Mouse (Mus musculus) cerebellum, adult 11 months (tissue): ENCODE data around the gene Calr3.

ENCODE experiments used
- DNase-seq: peaks from one replicate; pipeline ENCODE4 v3.0.0; 2022

The Calr3 gene

DNA sequence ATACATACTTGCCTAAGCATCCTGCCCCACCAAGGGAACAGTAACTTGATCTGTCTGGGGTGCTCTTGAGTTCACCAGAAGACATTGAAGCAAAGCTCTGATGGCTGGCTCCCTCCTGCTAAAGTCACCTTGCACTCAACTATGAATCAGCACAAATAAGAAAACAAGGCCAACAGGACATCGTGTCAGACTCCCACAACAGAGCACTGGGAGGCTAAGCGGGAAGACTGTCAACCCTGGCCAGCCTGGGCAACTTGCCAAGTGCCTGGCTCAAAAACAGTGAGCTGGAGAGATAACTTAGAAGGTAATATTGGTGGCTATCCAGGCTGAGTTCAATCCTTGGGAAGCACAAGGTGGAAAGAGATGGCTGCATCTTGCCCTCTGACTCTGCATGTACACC is 8.7 kb downstream of the Calr3 start:
- DNase-seq = no peak

DNA sequence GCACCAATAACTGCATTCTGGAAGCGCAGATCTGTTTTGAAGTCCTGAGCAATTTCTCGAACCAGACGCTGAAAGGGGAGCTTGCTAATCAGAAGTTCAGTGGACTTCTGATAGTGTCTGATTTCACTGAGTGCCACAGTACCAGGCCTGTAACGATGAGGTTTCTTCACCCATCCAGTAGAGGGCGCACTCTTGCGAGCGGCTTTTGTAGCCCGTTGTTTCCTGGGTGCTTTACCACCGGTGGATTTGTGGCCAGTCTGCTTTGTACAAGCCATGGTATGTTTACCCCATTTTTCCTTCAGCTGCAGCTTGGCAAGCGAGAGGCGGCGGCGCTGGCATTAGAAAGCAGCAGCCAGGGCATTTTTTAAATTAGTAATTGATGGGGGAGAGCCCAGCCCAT is 14.0 kb downstream of the Calr3 start:
- no peak for DNase-seq

DNA sequence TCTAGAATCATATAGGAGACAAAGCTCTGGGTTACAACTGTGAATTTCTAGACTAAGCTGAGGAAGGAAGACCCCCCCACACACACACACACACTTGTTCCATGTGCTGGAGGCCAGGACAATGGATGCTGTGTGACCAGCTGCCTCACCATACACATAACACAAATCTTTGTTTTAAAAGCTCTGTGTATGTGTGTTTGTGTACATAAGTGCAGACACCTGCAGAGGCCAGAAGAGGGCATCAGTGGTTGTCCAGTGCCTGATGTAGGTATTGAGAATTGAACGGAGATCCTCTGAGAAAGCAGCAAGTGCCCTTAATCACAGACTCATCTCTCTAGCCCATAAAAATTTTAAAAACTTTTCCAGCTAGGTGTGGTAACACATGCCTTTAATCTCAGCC is 20.7 kb downstream of the Calr3 start:
- no peak for DNase-seq

DNA sequence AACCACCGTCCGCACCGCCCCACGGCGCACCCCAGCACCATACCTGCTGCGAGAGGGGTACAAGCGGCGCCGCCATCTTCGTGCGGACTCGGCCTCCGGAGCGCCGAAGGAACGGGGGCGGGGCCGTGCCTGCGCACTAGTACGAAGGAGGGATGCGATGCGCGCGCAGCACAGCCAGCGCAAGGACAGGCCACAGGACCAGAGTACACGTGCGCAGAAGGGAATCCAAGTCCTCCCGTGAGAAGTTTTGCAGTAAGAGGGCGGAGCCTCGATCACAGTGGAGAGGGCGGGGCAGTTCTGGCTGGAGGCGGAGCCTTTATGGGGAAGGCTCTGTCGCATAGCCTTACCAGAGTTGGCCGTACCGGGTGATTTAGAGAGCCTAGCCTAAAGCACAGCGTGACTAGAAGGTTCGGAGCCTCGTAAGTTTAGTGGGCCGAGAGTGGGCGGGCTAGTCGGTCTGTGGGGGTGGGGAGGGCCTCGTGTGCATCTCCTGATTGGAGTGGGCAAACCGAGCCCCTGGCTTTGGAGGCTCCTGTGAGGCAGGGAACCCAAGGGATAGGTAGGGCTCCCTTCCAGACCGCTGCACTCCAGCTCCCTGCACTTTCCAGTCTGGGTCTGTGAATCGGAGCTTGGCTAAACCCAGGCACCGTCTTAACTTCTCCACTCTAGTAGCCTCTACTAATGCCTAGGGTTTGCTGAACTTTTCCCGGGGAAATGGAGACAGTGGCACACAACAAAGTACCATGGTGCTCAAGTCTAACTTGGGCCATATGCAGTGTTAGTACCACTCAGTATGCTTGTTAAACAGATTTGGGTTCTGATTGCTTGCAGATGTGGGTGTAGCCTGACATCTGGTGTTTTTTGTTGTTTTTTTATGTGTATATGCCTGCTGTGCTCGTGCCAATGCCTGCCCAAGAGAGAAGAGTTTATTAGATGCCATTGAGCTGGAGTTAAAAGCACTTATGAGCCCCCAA is 22.0 kb downstream of the Calr3 start, which contains the start of gene Eps15l1:
Eps15l1 (minus strand) TSS at position 99 of the 974 bp plus-strand sequence.
- peak; percentile 97 for DNase-seq

DNA sequence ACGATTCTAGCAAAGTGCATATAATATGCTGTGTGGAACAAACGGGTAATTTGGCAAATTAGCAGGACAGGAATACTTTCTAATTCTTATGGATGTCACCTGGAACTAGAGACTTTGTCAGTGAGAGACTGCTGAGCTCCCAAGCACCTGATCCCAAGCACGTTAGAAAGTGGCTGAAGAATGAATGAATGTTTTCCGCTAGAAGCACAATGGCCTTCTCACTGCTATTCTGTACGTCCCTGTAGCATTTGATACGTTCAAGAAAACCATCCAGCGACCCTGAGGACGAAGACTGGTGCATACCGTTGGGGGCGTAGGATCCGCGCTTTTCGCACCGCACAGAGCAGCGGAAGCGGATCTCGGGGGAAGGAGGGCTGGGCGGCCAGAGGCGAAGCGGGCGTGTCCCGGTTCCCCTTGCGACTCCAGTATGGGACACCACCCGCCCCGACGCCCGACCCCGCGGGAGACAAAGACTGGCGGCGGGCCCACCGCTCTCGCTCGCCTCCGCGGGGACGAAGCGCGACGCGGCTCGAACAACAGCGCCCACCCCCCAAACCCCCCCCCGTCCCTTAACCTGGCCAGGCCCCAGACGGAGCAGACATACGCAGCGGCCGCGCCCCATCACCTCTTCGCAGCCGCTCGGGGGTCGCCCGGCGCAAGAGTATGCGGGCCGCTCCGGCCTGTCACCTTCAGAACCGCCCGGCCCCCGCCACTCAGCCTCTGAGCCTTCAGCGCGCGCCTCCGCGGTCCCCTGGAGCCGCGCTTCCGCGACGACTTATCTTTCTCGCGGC is 22.9 kb downstream of the Calr3 start:
- peak; percentile 42 for DNase-seq

DNA sequence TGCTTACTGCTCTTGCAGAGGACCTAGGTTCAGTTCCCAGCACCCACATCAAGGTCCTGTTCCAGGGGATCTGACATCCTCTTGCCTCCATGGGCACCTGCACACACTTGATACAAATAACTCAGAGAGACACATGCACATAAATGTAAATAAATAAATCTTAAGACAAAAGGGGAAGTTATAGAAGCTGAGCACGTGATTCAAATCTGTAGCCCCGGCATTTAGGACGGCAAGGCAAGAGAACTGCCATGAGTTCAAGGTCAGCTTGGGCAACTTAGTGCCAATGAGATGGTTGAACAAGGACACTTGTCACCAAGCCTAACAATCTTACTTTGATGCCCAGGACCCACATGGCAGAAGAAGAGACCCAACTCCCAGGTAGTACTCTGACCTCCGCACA is 25.6 kb downstream of the Calr3 start:
- DNase-seq = no peak

DNA sequence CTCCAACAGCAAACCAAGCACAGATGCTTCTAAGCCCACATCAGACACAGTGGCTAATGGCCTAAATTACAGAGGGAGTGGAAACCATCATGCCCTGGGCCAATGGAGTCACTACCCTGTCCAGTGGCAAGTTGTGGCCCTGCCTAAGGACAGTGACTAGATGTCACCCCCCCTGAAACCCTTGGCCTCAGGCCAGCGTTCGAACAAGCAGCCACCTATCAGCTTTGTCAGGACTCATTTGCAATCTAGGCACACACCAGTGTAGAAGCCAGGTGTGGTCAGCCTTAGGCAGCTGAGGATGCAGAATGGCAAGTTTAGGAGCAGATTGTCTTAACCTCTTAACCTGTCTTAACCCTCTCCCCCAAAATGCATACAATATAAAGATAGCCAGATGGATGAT is 28.4 kb downstream of the Calr3 start:
- no peak for DNase-seq

DNA sequence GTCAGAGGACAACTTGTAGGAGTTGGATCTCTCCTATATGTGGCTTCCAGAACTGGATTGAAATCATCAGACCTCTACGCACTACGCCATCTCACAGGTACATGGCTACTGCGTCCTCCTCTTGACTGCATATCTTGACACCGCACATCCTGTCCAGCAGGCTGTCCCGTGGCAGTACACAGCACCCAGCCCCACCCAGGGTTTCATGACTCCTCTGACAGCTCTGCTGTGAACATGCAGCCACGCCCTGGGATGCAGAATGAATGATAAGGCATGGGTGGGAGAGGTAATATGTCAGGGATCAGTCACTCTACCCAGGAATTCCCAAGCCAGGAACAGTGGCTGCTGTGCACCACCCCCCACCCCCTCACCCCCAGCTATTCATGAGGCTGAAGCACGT is 29.8 kb downstream of the Calr3 start:
- DNase-seq = no peak

DNA sequence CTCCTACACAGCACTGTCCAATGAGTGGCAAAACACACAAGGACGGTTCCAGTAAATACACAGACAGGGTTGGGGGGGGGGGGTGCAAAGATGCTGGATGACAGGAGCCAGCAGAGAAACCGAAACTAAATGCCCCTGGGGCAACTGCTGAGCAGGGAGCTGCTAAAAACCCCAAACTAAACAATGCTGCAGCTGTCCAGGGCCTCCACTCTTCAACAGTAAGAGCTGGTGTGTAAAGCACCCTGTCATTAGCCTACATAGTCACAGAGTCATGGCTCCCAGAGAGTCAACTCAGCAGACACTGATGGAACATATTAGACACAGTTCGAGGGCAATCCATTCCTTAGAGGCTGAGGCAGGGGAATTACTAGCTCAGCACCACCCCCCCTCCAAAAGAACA is 34.2 kb downstream of the Calr3 start:
- DNase-seq = no peak

DNA sequence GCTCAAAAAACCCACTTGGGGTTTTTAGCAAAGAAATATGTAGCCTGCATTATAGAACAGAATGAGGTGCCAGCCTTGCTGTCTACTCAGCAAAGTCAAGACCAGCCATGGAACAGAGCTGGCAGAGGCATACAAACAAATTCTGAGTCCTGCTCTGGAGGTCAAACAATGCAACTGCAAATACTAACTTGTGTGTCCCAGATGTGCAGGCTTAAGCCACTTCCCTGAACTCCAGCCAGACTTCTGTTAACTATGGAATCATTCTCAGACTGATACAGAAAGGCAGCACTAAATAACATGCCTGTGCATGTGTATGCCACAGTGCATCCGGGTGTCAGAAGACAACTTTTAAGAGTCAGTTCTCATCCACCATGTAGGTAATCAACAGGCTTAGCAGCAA is 35.8 kb downstream of the Calr3 start:
- no peak for DNase-seq

DNA sequence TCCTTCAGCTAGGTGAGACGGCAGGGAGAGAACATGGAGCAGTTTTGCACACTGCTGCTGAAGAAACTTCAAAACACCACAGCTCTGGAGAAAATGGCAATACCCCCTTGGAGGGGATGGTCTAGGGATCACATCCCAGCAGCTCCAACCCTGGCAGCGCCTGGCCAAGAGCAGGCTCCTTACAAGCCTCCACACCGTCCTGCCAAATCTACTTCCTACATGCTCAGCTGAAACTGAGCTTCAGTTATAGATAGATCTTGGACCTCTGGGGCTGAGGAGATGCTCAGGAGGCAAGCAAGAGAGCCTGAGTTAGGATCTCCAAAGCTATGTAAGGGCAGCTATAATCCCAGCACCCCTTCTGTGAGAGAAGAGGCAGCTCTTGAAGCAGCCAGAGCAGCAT is 40.7 kb downstream of the Calr3 start:
- DNase-seq = no peak

DNA sequence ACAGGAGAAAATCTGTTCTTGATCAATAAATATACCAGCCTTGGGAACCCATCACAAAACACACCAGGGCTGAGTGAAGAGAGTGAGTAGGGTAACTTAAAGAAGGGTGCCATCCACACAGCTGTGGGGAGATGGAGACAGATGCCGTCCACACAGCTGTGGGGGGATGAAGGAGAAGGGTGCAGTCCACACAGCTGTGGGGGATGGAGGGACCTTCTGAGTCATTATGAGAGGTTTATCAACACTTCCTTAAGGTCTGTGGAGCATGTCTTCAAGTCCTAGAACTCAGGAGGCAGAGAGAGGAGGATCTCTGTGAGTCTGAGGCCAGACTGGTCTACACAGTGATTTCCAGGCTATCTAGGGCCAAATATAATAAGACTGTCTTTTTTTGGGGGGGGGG is 42.3 kb downstream of the Calr3 start:
- DNase-seq = no peak

DNA sequence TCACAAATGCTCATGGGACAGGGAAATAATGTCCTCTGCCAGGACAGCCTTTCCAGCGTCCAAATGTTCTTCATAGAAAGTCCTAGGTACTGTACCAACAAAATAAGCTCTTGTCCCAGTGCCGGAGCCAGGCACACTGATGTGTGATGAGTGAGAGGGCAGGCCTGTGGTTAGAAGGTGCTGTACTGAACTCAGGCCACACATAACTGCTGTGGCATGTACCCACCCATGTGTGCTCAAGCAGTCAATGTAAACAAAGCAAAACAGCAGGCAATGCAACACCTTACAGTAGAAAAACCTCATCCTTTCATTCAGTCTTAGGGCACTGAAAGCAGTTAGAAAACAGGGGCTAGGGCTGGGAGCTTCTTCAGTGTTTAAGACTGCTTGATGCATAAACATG is 57.9 kb downstream of the Calr3 start:
- no peak for DNase-seq

DNA sequence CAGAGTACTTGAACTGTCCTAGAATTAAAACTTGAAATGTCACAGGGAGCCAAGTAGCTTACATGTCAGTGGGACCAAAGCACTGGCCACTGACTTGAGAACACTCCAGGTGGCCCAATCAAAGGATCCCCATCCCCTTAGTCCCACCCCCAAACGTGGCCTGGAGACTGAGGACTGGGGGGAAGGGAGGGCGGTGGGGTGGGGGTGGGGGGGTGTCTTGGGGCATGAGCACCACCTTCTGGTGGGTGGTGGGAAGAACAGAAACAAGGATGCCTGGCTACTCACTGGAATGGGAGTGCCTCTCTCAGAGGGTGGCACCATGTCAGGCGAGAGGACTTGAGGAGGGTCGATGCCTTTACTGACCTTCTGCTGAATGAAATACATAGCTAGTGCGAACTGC is 61.3 kb downstream of the Calr3 start:
- no peak for DNase-seq

DNA sequence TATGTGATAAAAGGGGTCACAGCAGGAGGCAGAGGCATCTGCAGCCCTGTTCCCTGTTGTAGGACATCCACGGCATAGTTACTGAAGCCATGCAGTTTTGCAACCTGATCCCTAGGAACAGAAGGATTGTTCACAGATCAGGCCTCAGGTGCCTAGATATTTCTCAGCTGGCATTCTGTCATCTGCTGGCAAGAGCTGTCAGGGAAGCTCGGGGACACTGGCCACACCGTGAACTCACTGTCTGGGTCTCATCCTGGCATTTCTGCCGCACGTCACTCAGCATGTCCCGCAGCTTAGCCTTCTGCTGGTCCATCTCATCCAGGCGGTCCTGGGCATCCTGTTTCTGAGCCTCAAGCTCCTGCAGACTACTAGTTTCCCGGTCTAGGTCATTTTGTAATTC is 63.0 kb downstream of the Calr3 start:
- peak; percentile 44 for DNase-seq

DNA sequence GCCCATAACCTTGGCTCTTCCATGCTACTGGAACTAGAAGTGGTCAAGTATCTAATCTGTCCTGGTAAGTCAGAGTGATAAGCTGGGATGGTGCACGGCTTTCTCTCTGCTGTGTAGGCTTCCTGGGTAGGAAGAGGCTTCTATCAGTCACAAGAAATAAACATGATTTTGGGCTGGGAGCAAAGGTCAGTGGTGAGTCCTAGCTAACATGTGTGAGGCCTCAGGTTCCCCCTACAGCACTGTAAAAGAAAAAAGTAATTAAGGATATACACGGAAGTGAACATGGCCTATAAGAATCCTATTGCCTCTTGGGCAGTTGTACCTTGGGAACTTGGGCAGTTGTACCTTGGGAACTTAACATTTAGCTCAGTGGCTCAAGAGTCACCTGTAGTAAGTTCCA is 66.8 kb downstream of the Calr3 start:
- no peak for DNase-seq

DNA sequence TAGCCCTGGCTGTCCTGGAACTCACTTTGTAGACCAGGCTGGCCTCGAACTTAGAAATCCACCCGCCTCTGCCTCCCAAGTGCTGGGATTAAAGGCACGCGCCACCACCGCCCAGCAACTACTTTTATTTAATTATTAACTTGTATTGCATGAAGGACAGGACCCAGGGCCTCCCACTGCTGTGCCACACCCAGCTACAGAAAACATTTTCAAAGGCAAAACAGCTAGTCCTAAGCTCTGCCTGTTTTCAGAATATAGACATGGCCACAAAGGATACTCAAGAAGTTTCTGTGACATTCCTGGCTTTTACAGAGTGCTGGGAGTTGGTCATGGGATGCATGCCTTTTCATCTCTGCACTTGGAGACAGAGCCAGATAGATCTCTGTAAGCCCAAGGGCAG is 67.4 kb downstream of the Calr3 start:
- DNase-seq = no peak

DNA sequence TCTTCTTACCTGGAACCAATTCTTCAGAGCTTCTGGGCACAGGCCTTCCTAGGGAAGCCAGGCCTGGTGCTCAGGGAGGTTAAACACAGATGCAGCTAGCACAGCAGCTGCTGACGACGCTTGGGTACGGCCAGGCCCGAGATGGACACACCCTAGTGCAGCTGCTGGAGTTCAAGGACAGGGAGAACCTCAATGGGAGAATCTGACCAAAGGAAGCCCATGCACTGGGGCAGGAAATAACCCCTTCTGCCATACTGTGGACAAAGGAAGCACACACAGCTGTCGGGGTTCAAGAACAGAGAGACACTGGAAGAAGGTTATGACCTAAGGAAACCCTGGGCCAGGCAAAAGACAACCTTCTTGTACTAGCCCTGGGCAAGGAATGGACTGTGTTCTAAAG is 68.5 kb downstream of the Calr3 start:
- no peak for DNase-seq
